Mouse (Mus musculus): ENCODE data around the gene Hba-x. TPM values are rescaled to one million over a fixed set of nuclear protein-coding genes. Genes with fewer than 3 reads are reported as not detected.

The Hba-x gene
- polyA plus RNA-seq, 1 experiment from 2014 or later = 300 TPM

DNA sequence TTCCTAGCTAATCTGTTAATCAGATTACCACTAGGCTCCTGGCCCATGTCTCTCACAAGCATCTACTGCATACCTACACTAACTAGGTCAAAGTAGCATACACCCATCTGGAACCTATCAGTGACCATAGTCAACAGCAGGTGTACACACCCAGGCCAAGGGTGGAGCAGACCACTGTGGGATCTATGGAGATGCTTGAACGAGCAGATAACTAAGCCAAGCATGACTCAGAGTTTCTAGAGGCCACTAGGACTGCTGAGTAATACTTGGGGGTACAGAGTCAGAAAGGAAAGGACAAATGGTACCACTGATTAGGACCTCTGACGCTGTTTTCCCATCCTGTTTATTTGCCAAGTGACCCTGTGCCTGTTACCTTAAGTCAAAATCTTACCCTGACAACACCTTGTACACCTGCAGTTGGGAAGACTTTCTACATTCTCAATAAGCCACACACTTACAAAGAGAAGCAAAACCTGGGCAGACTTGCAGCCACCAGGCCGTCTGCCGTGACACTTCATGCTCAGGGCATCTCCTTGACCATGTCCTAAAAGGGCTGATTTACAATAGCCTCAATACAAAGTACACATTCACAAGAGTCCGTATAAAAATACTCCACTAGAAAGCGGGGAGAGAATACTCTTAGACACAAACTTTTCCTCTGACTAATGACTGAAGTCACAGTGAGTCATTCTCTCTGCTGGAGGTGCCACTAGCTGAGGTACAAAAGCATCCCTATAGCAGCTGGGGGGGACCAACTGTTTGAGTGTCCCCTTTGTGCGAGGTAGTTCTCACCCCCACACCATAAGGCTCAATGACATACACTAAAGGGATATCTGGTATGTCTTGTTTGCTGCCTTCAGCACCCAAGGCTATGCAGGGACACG is 25.1 kb upstream of the Hba-x start:
- H3K4me1 ChIP-seq (ENCODE audit: control insufficient read depth in 2 of 2, insufficient read depth in 2 of 2, low read length in 2 of 2) = no peaks in the 10 kb centered on the region
- 81% methylated on average over 8 of the region's 8 CpGs for WGBS
- no peak overlapping the region for H3K9ac ChIP-seq (ENCODE audit: low read length)
- no peak for ATAC-seq (ENCODE audit: insufficient number of reproducible peaks, insufficient read depth, low FRiP score, low read depth)
- peaks cover 83% of the 10 kb centered on the region for H3K36me3 ChIP-seq (ENCODE audit: control insufficient read depth, insufficient read depth, low read length)
- H3K27ac ChIP-seq (replicated peaks in 1 of 2; ENCODE audit: control insufficient read depth in 1 of 2, insufficient read depth in 1 of 2, low read depth in 2 of 2, low read length in 2 of 2) = no peak overlapping the region
- no peaks in the 10 kb centered on the region for H3K9me3 ChIP-seq (ENCODE audit: control insufficient read depth, low read length)
- no peak overlapping the region for H3K4me3 ChIP-seq (ENCODE audit: control insufficient read depth in 1 of 2, insufficient read depth in 1 of 2, low read depth in 1 of 2, low read length in 2 of 2)
- no peaks in the 10 kb centered on the region for H3K27me3 ChIP-seq (ENCODE audit: control insufficient read depth, insufficient read depth, low read length)
- no peak overlapping the region for H3K4me2 ChIP-seq (ENCODE audit: low read length)

DNA sequence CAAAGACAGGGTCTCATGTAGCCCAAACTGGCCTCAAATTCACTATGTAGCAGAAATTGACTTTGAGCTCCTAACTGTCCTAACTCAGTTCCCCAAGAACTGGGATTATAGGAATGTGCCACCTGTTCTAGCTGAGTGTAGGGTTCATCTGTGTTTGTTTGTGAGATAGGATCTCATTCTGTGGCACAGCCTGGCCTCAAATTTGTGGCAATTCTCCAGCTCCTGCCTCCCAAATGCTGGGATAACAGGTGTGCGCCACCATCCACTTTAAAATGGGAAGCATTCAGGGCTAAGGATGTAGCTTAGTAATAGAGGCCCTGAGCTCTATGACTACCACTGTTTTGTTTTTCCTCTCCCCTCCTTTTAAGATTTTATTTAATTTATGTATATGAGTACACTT is 23.1 kb upstream of the Hba-x start:
- Histone ChIP-seq H3K27ac (replicated peaks in 1 of 2; ENCODE audit: control insufficient read depth in 1 of 2, insufficient read depth in 1 of 2, low read depth in 2 of 2, low read length in 2 of 2) (no peak overlapping the region), H3K36me3 (ENCODE audit: control insufficient read depth, insufficient read depth, low read length) (peaks cover 63% of the 10 kb centered on the region), H3K4me1 (ENCODE audit: control insufficient read depth in 2 of 2, insufficient read depth in 2 of 2, low read length in 2 of 2) (no peaks in the 10 kb centered on the region), H3K9me3 (ENCODE audit: control insufficient read depth, low read length) (no peaks in the 10 kb centered on the region), H3K27me3 (ENCODE audit: control insufficient read depth, insufficient read depth, low read length) (no peaks in the 10 kb centered on the region), H3K4me2 (ENCODE audit: low read length) (no peak overlapping the region), H3K4me3 (ENCODE audit: control insufficient read depth in 1 of 2, insufficient read depth in 1 of 2, low read depth in 1 of 2, low read length in 2 of 2) (no peak overlapping the region), H3K9ac (ENCODE audit: low read length) (no peak overlapping the region)
- WGBS = 97% methylated on average over 1 of the region's 1 CpGs
- no peak for ATAC-seq (ENCODE audit: insufficient number of reproducible peaks, insufficient read depth, low FRiP score, low read depth)

DNA sequence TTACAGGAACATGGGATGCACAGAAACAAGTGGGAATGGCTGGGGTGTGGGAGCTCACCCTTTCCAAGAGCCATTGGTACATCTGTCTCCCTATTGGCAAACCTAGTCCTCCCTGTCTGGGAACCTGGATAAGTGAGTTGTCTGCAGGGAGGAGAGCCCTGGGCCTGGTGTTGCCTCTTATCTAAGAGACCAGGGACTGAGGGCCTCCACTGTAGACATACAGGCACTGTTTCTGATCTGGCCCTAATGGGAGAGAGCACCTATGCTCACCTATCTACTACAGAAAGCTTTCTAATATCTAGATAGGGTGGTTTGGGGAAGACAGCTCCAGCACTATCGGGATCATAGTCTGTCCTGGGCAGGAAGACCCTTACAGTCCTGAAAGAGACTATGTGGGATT is 20.1 kb upstream of the Hba-x start:
- no peaks in the 10 kb centered on the region for H3K27me3 ChIP-seq (ENCODE audit: control insufficient read depth, insufficient read depth, low read length)
- no peak overlapping the region for H3K9ac ChIP-seq (ENCODE audit: low read length)
- no peak overlapping the region for H3K4me2 ChIP-seq (ENCODE audit: low read length)
- H3K9me3 ChIP-seq (ENCODE audit: control insufficient read depth, low read length) = no peaks in the 10 kb centered on the region
- H3K4me1 ChIP-seq (ENCODE audit: control insufficient read depth in 2 of 2, insufficient read depth in 2 of 2, low read length in 2 of 2) = no peaks in the 10 kb centered on the region
- H3K4me3 ChIP-seq (ENCODE audit: control insufficient read depth in 1 of 2, insufficient read depth in 1 of 2, low read depth in 1 of 2, low read length in 2 of 2) = no peak overlapping the region
- no peak for ATAC-seq (ENCODE audit: insufficient number of reproducible peaks, insufficient read depth, low FRiP score, low read depth)
- WGBS = 83% methylated on average over 1 of the region's 1 CpGs
- H3K36me3 ChIP-seq (ENCODE audit: control insufficient read depth, insufficient read depth, low read length) = peaks cover 49% of the 10 kb centered on the region
- H3K27ac ChIP-seq (replicated peaks in 1 of 2; ENCODE audit: control insufficient read depth in 1 of 2, insufficient read depth in 1 of 2, low read depth in 2 of 2, low read length in 2 of 2) = no peak overlapping the region

DNA sequence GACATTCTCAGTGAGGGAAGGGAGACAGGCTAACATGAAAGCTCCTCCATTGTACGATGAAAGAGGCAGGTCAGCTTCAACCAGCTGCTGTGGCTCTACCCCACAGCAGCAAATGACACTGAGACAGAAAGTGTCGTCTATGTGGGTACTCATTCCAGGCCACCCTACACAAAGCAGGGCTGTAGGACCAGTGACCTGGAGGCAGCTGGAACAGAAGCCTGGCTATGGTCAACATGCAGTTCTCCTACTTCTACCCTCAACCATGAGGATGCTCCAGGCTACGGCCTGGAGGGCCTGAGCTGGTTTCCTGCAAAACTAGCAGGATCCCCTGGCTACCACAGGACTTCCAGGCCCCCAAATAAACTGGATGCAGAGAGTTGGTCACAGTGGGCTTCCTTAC is 19.6 kb upstream of the Hba-x start:
- H3K27me3 ChIP-seq (ENCODE audit: control insufficient read depth, insufficient read depth, low read length) = no peaks in the 10 kb centered on the region
- no peak for ATAC-seq (ENCODE audit: insufficient number of reproducible peaks, insufficient read depth, low FRiP score, low read depth)
- no peak overlapping the region for H3K4me3 ChIP-seq (ENCODE audit: control insufficient read depth in 1 of 2, insufficient read depth in 1 of 2, low read depth in 1 of 2, low read length in 2 of 2)
- H3K4me1 ChIP-seq (ENCODE audit: control insufficient read depth in 2 of 2, insufficient read depth in 2 of 2, low read length in 2 of 2) = no peaks in the 10 kb centered on the region
- H3K4me2 ChIP-seq (ENCODE audit: low read length) = no peak overlapping the region
- H3K9me3 ChIP-seq (ENCODE audit: control insufficient read depth, low read length) = no peaks in the 10 kb centered on the region
- H3K27ac ChIP-seq (replicated peaks in 1 of 2; ENCODE audit: control insufficient read depth in 1 of 2, insufficient read depth in 1 of 2, low read depth in 2 of 2, low read length in 2 of 2) = no peak overlapping the region
- no peak overlapping the region for H3K9ac ChIP-seq (ENCODE audit: low read length)
- 83% methylated on average over 3 of the region's 3 CpGs for WGBS
- H3K36me3 ChIP-seq (ENCODE audit: control insufficient read depth, insufficient read depth, low read length) = peaks cover 46% of the 10 kb centered on the region

DNA sequence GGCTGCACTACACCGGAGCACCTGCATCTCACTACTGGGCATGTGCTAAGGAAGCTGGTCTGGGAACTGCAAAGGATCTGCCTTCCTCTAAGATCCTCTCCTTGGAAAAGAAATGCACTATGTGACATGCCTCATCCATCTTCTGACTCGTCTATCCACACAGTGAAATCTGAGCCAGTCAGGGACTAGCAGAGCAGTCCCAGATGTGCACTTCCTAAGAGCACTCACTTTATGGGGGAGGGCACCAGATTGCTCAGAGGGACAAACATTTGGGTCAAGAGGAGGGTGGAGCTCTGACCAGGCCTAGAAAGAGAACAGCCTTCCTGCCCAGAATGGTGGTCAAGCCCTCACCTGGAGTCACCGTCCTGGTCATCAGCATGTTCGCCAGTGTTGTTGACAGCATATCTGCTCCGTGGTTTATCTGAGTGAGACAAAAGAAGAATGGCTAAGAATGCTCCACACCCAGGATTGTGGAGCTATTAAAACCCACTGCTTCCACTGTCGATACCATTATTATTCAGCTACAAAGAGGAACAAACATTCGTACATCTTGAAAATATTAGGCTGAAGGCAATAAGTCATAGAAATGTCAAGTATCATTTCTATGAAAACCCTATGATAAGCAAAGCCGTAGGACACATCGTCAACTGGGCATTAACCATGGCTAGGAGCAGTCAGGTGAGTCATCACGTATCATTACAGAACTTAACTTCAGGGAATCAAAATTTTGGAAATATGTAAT is 13.4 kb upstream of the Hba-x start:
- Histone ChIP-seq H3K9ac (ENCODE audit: low read length) (no peak overlapping the region), H3K9me3 (ENCODE audit: control insufficient read depth, low read length) (no peaks in the 10 kb centered on the region), H3K27ac (replicated peaks in 1 of 2; ENCODE audit: control insufficient read depth in 1 of 2, insufficient read depth in 1 of 2, low read depth in 2 of 2, low read length in 2 of 2) (no peak overlapping the region), H3K4me3 (ENCODE audit: control insufficient read depth in 1 of 2, insufficient read depth in 1 of 2, low read depth in 1 of 2, low read length in 2 of 2) (no peak overlapping the region), H3K27me3 (ENCODE audit: control insufficient read depth, insufficient read depth, low read length) (no peaks in the 10 kb centered on the region), H3K4me1 (ENCODE audit: control insufficient read depth in 2 of 2, insufficient read depth in 2 of 2, low read length in 2 of 2) (peaks cover 0 to 13% of the 10 kb centered on the region in 2 experiments; a peak in 2 of 4 replicates), H3K36me3 (ENCODE audit: control insufficient read depth, insufficient read depth, low read length) (peaks cover 28% of the 10 kb centered on the region), H3K4me2 (ENCODE audit: low read length) (no peak overlapping the region)
- ATAC-seq (ENCODE audit: insufficient number of reproducible peaks, insufficient read depth, low FRiP score, low read depth) = no peak
- 72% methylated on average over 10 of the region's 10 CpGs for WGBS

DNA sequence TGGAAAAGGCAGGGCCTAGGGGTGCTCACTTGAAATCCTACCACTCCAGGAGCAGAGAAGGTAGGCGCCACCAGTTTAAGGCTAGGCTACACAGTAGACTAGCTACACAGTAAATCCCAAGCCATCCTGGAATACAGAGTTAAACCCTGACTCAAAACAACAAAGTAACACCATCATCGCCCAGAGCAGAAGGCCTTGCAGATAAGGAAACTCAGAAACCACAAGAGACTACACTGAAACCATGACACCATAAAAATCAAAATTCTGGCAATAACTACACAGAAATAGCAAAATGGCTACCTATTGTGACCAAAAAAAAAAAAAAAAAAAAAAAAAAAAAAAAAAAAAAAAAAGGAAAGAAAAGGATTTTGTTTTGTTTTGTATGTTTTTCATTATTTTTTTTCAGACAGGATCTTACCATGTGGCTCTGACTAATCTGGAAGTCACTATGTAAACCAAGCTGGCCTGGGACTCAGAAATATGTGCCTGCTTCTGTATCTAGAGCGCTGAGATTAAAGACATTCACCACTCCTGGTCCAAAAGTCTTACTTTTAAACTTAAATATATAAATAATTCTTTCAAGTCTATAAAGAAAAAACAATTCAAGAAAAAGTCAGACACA is 11.0 kb upstream of the Hba-x start:
- Histone ChIP-seq H3K4me2 (ENCODE audit: low read length) (no peak overlapping the region), H3K9me3 (ENCODE audit: control insufficient read depth, low read length) (no peaks in the 10 kb centered on the region), H3K4me1 (ENCODE audit: control insufficient read depth in 2 of 2, insufficient read depth in 2 of 2, low read length in 2 of 2) (peaks cover 2 to 16% of the 10 kb centered on the region in 2 experiments), H3K27ac (replicated peaks in 1 of 2; ENCODE audit: control insufficient read depth in 1 of 2, insufficient read depth in 1 of 2, low read depth in 2 of 2, low read length in 2 of 2) (no peak overlapping the region), H3K36me3 (ENCODE audit: control insufficient read depth, insufficient read depth, low read length) (peaks cover 25% of the 10 kb centered on the region), H3K27me3 (ENCODE audit: control insufficient read depth, insufficient read depth, low read length) (no peaks in the 10 kb centered on the region), H3K9ac (ENCODE audit: low read length) (no peak overlapping the region), H3K4me3 (ENCODE audit: control insufficient read depth in 1 of 2, insufficient read depth in 1 of 2, low read depth in 1 of 2, low read length in 2 of 2) (no peak overlapping the region)
- 82% methylated on average over 3 of the region's 3 CpGs for WGBS
- no peak for ATAC-seq (ENCODE audit: insufficient number of reproducible peaks, insufficient read depth, low FRiP score, low read depth)

DNA sequence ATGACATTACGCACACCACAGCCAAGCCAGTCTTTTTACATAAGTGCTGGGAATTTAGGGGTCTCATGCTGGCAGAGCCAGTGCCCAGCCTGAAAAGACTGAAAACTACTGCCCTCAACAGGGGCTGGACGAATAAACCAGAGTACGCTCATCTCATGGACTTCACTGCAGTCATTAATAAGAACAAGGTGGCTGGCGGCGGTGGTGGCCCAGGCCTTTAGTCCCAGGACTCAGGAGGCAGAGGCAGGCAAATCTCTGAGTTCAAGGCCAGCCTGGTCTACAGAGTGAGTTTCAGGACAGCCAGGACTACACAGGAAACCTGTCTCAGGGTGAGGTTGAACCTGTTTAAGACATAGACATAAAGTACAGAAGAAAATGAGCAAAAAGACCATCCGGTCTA is 10.0 kb upstream of the Hba-x start:
- Histone ChIP-seq H3K27me3 (ENCODE audit: control insufficient read depth, insufficient read depth, low read length) (no peaks in the 10 kb centered on the region), H3K4me1 (ENCODE audit: control insufficient read depth in 2 of 2, insufficient read depth in 2 of 2, low read length in 2 of 2) (peaks cover 2 to 16% of the 10 kb centered on the region in 2 experiments), H3K9ac (ENCODE audit: low read length) (no peak overlapping the region), H3K36me3 (ENCODE audit: control insufficient read depth, insufficient read depth, low read length) (peaks cover 17% of the 10 kb centered on the region), H3K27ac (replicated peaks in 1 of 2; ENCODE audit: control insufficient read depth in 1 of 2, insufficient read depth in 1 of 2, low read depth in 2 of 2, low read length in 2 of 2) (no peak overlapping the region), H3K9me3 (ENCODE audit: control insufficient read depth, low read length) (no peaks in the 10 kb centered on the region), H3K4me3 (ENCODE audit: control insufficient read depth in 1 of 2, insufficient read depth in 1 of 2, low read depth in 1 of 2, low read length in 2 of 2) (no peak overlapping the region), H3K4me2 (ENCODE audit: low read length) (no peak overlapping the region)
- 93% methylated on average over 6 of the region's 6 CpGs for WGBS
- no peak for ATAC-seq (ENCODE audit: insufficient number of reproducible peaks, insufficient read depth, low FRiP score, low read depth)
